Mouse (Mus musculus): ENCODE measurements around the gene Hoxb1.

GRCm38 (mm10) chr11:96413527-96413926 lies 48.0 kb downstream of the Hoxb1 start:
- TF ChIP-seq CTCF (IDR thresholded peaks at IDR 0.05; ENCODE audit: low read depth) = no peak
- no peak for TF ChIP-seq EP300 (optimal IDR thresholded peaks at IDR 0.05)
